Comparison of ENCODE assay signal across 20 mouse cellular contexts in genomic region chr15:78874989-78875388, GRCm38 (mm10). TPM values are rescaled to one million over a fixed set of nuclear protein-coding genes. Genes with fewer than 3 reads are reported as not detected.
A peak's percentile ranks its signal among the peaks of the same experiment; 100 is the strongest.
DNase-seq lines count a peak whose midpoint lies in the region; ATAC-seq and TF ChIP-seq lines count a peak whose summit lies in the region.
"Had no signal": no experiment of that assay in that cellular context is flagged by ENCODE, and none has a peak within 500 bp of the region (broad histone marks: within the 10 kb centered on the region; RNA-seq: fewer than 3 reads in every experiment).

No protein-coding gene starts in this region.

- no peak overlapping the region for H3K4me2 ChIP-seq in hindbrain, embryonic 12.5 days (replicated peaks)
- H3K4me2 ChIP-seq in hindbrain, embryonic 16.5 days (ENCODE audit: low read length), result no peak overlapping the region
- H3K4me2 ChIP-seq in lung, postnatal 0 days (replicated peaks; ENCODE audit: low read depth, low read length), result no peak overlapping the region
- H3K4me2 ChIP-seq in hindbrain, embryonic 15.5 days, result no peak overlapping the region
- no peak overlapping the region for H3K4me2 ChIP-seq in stomach, embryonic 14.5 days (replicated peaks; ENCODE audit: low read depth, low read length)
- H3K4me2 ChIP-seq: liver, embryonic 15.5 days; midbrain, embryonic 12.5 days had no signal

- ATAC-seq in hindbrain, embryonic 12.5 days (ENCODE audit: low FRiP score), result no peak
- ATAC-seq in hindbrain, embryonic 16.5 days, result no peak
- ATAC-seq in lung, postnatal 0 days, result no peak
- no peak for ATAC-seq in hindbrain, embryonic 15.5 days (ENCODE audit: low FRiP score, low read depth)
- no peak for ATAC-seq in stomach, embryonic 14.5 days (ENCODE audit: insufficient number of reproducible peaks, insufficient read depth, low FRiP score, low read depth)
- ATAC-seq: CD4-positive, CD25-positive, alpha-beta regulatory T cell, adult 4 months; Patski had no signal

- peaks cover 29% of the 10 kb centered on the region for H3K4me1 ChIP-seq in hindbrain, embryonic 12.5 days
- H3K4me1 ChIP-seq in hindbrain, embryonic 16.5 days (ENCODE audit: control insufficient read depth, insufficient read depth, low read depth, low read length), result peaks cover 21% of the 10 kb centered on the region
- peaks cover 18% of the 10 kb centered on the region; the same call in 1 of the 2 replicates for H3K4me1 ChIP-seq in lung, postnatal 0 days (ENCODE audit: insufficient read depth, low read depth, low read length)
- peaks cover 31% of the 10 kb centered on the region for H3K4me1 ChIP-seq in hindbrain, embryonic 15.5 days (replicated peaks)
- peaks cover 20% of the 10 kb centered on the region for H3K4me1 ChIP-seq in stomach, embryonic 14.5 days (ENCODE audit: control insufficient read depth, insufficient read depth, low read length)

- no peaks in the 10 kb centered on the region for H3K27me3 ChIP-seq in hindbrain, embryonic 12.5 days
- H3K27me3 ChIP-seq in hindbrain, embryonic 16.5 days (replicated peaks; ENCODE audit: control insufficient read depth, insufficient read depth, low read length), result no peaks in the 10 kb centered on the region
- H3K27me3 ChIP-seq in lung, postnatal 0 days (replicated peaks; ENCODE audit: insufficient read depth, low read length), result no peaks in the 10 kb centered on the region
- no peaks in the 10 kb centered on the region for H3K27me3 ChIP-seq in hindbrain, embryonic 15.5 days
- no peaks in the 10 kb centered on the region for H3K27me3 ChIP-seq in stomach, embryonic 14.5 days (ENCODE audit: control insufficient read depth, insufficient read depth, low read length)
- H3K27me3 ChIP-seq: heart, embryonic 12.5 days; liver, embryonic 15.5 days; midbrain, embryonic 12.5 days; Patski had no signal

- DNase-seq in lung, postnatal 0 days (ENCODE audit: low spot score), result no peak
- DNase-seq in lung, postnatal 14 days, result no peak
- DNase-seq in cerebellum, postnatal 14 days, result no peak
- no peak for DNase-seq in layer of hippocampus, adult 8-10 months (ENCODE audit: low spot score in 2 of 2)
- DNase-seq: adrenal gland, adult 2 months; cerebellum, postnatal 36 days; kidney, adult 18-20 months; thymus, adult 18-20 months had no signal

- no peak overlapping the region for H3K4me3 ChIP-seq in hindbrain, embryonic 12.5 days
- H3K4me3 ChIP-seq in hindbrain, embryonic 16.5 days (ENCODE audit: low read length), result no peak overlapping the region
- H3K4me3 ChIP-seq in lung, postnatal 0 days (ENCODE audit: low read depth, low read length), result no peak overlapping the region
- H3K4me3 ChIP-seq in hindbrain, embryonic 15.5 days, result no peak overlapping the region
- H3K4me3 ChIP-seq in stomach, embryonic 14.5 days (ENCODE audit: low read depth, low read length), result no peak overlapping the region
- H3K4me3 ChIP-seq: erythroblast, embryonic 14.5 days; heart, embryonic 12.5 days; left cerebral cortex, adult 2 months; liver, embryonic 15.5 days; midbrain, embryonic 12.5 days had no signal

- peak overlapping the region; percentile 98; the same call in 1 of the 2 replicates for H3K27ac ChIP-seq in hindbrain, embryonic 12.5 days
- H3K27ac ChIP-seq in hindbrain, embryonic 16.5 days (ENCODE audit: low read depth, low read length), result no peak overlapping the region
- peak overlapping the region; percentile 9; the same call in 1 of the 2 replicates for H3K27ac ChIP-seq in lung, postnatal 0 days (ENCODE audit: low read length)
- peak overlapping the region; percentile 100; the same call in 1 of the 2 replicates for H3K27ac ChIP-seq in hindbrain, embryonic 15.5 days (replicated peaks)
- peak overlapping the region; percentile 99 for H3K27ac ChIP-seq in stomach, embryonic 14.5 days (ENCODE audit: low read length)

- no peaks in the 10 kb centered on the region for H3K9me3 ChIP-seq in hindbrain, embryonic 12.5 days (replicated peaks)
- H3K9me3 ChIP-seq in hindbrain, embryonic 16.5 days (ENCODE audit: control insufficient read depth, low read length), result no peaks in the 10 kb centered on the region
- no peaks in the 10 kb centered on the region for H3K9me3 ChIP-seq in lung, postnatal 0 days (ENCODE audit: low read length)
- no peaks in the 10 kb centered on the region for H3K9me3 ChIP-seq in hindbrain, embryonic 15.5 days
- no peaks in the 10 kb centered on the region for H3K9me3 ChIP-seq in stomach, embryonic 14.5 days (ENCODE audit: control insufficient read depth, low read depth, low read length)
- H3K9me3 ChIP-seq: heart, embryonic 12.5 days; liver, embryonic 15.5 days; midbrain, embryonic 12.5 days had no signal

- no peak for TF ChIP-seq EP300 in lung, postnatal 0 days (IDR thresholded peaks at IDR 0.05)

- H3K36me3 ChIP-seq in hindbrain, embryonic 12.5 days, result no peaks in the 10 kb centered on the region; the same call in 1 of the 2 replicates
- H3K36me3 ChIP-seq in hindbrain, embryonic 16.5 days (ENCODE audit: control insufficient read depth, insufficient read depth, low read length), result no peaks in the 10 kb centered on the region
- no peaks in the 10 kb centered on the region for H3K36me3 ChIP-seq in lung, postnatal 0 days (ENCODE audit: insufficient read depth, low read length)
- H3K36me3 ChIP-seq in hindbrain, embryonic 15.5 days, result no peaks in the 10 kb centered on the region
- no peaks in the 10 kb centered on the region; the same call in 1 of the 2 replicates for H3K36me3 ChIP-seq in stomach, embryonic 14.5 days (ENCODE audit: control insufficient read depth, insufficient read depth, low read length)
- H3K36me3 ChIP-seq: liver, embryonic 15.5 days; midbrain, embryonic 12.5 days had no signal

- no peak for TF ChIP-seq CTCF in lung, postnatal 0 days (IDR thresholded peaks at IDR 0.05)

- H3K9ac ChIP-seq in hindbrain, embryonic 12.5 days, result no peak overlapping the region
- H3K9ac ChIP-seq in hindbrain, embryonic 16.5 days (ENCODE audit: low read depth, low read length), result no peak overlapping the region
- H3K9ac ChIP-seq in lung, postnatal 0 days (replicated peaks; ENCODE audit: low read depth), result no peak overlapping the region
- no peak overlapping the region for H3K9ac ChIP-seq in hindbrain, embryonic 15.5 days
- H3K9ac ChIP-seq in stomach, embryonic 14.5 days (replicated peaks; ENCODE audit: low read depth, low read length), result no peak overlapping the region
- H3K9ac ChIP-seq: heart, embryonic 12.5 days; liver, embryonic 15.5 days; midbrain, embryonic 12.5 days had no signal

- 80% methylated on average over 8 of the region's 8 CpGs for WGBS in hindbrain, embryonic 12.5 days
- WGBS in hindbrain, embryonic 16.5 days, result 74% methylated on average over 8 of the region's 8 CpGs
- WGBS in lung, postnatal 0 days, result 64% methylated on average over 8 of the region's 8 CpGs
- WGBS in hindbrain, embryonic 15.5 days, result 84% methylated on average over 8 of the region's 8 CpGs
- WGBS in stomach, embryonic 14.5 days, result 62% methylated on average over 8 of the region's 8 CpGs

RNA-seq across cellular contexts. Expression of gene Gga1, which starts 2.0 kb away (rescaled TPM):
- polyA plus RNA-seq in hindbrain, embryonic 12.5 days (2016; fragmentation: Nextera tagmentation; extraction: Ambion mirVana), result 54.3 and 58.7 TPM in 2 replicates
- polyA plus RNA-seq in hindbrain, embryonic 16.5 days (2015; fragmentation: Nextera tagmentation; extraction: Ambion mirVana), result 46.1 and 51.8 TPM in 2 replicates
- 49.7 and 51.5 TPM in 2 replicates for polyA plus RNA-seq in lung, postnatal 0 days (2015; fragmentation: Nextera tagmentation; extraction: Ambion mirVana)
- polyA plus RNA-seq in hindbrain, embryonic 15.5 days (2015; fragmentation: Nextera tagmentation; extraction: Ambion mirVana), result 44.7 and 51.9 TPM in 2 replicates
- polyA plus RNA-seq in stomach, embryonic 14.5 days (2014; fragmentation: Nextera tagmentation; extraction: Ambion mirVana), result 38.2 and 40.4 TPM in 2 replicates
- 10 to 100 TPM; 59.2 to 63.9 (median 62.6) TPM for total RNA-seq in layer of hippocampus, adult 8-10 months (2022)

RNA-seq across cellular contexts. Expression of gene Lgals2, which starts 19.7 kb away (rescaled TPM):
- not detected in 2 replicates for polyA plus RNA-seq in hindbrain, embryonic 12.5 days (2016; fragmentation: Nextera tagmentation; extraction: Ambion mirVana)
- polyA plus RNA-seq in hindbrain, embryonic 16.5 days (2015; fragmentation: Nextera tagmentation; extraction: Ambion mirVana), result not detected in 2 replicates
- polyA plus RNA-seq in lung, postnatal 0 days (2015; fragmentation: Nextera tagmentation; extraction: Ambion mirVana), result 1.6 and 2.4 TPM in 2 replicates
- polyA plus RNA-seq in hindbrain, embryonic 15.5 days (2015; fragmentation: Nextera tagmentation; extraction: Ambion mirVana), result 0.68 TPM in 1 of 2 replicates, not detected in the other
- 30.0 and 39.7 TPM in 2 replicates for polyA plus RNA-seq in stomach, embryonic 14.5 days (2014; fragmentation: Nextera tagmentation; extraction: Ambion mirVana)
- not detected for total RNA-seq in layer of hippocampus, adult 8-10 months (2022)
- total RNA-seq: left cerebral cortex, adult 2 months had no signal
- polyA plus RNA-seq: CD4-positive, CD25-positive, alpha-beta regulatory T cell, adult 4 months; erythroblast, embryonic 14.5 days; midbrain, embryonic 12.5 days had no signal

RNA-seq across cellular contexts. Expression of gene Gm49510, which starts 24.5 kb away (rescaled TPM):
- polyA plus RNA-seq in hindbrain, embryonic 12.5 days (2016; fragmentation: Nextera tagmentation; extraction: Ambion mirVana), result 0.22 and 0.61 TPM in 2 replicates
- 0.11 TPM in 1 of 2 replicates, not detected in the other for polyA plus RNA-seq in hindbrain, embryonic 16.5 days (2015; fragmentation: Nextera tagmentation; extraction: Ambion mirVana)
- 0.10 and 0.42 TPM in 2 replicates for polyA plus RNA-seq in lung, postnatal 0 days (2015; fragmentation: Nextera tagmentation; extraction: Ambion mirVana)
- not detected in 2 replicates for polyA plus RNA-seq in hindbrain, embryonic 15.5 days (2015; fragmentation: Nextera tagmentation; extraction: Ambion mirVana)
- polyA plus RNA-seq in stomach, embryonic 14.5 days (2014; fragmentation: Nextera tagmentation; extraction: Ambion mirVana), result 0.21 TPM in 1 of 2 replicates, not detected in the other
- 1 to 10 TPM in 1 of 4 experiments, under 1 TPM in 2, not detected in 1; 0.34 to 1.2 (median 0.38) TPM for total RNA-seq in layer of hippocampus, adult 8-10 months (2022)
- total RNA-seq: adrenal gland, adult 2 months; left cerebral cortex, adult 2 months had no signal
- polyA plus RNA-seq: adrenal gland, adult 2 months; CD4-positive, CD25-positive, alpha-beta regulatory T cell, adult 4 months; small intestine, adult 2 months had no signal

RNA-seq across cellular contexts. Expression of gene Sh3bp1, which starts 24.6 kb away (rescaled TPM):
- 15.5 and 17.4 TPM in 2 replicates for polyA plus RNA-seq in hindbrain, embryonic 12.5 days (2016; fragmentation: Nextera tagmentation; extraction: Ambion mirVana)
- polyA plus RNA-seq in hindbrain, embryonic 16.5 days (2015; fragmentation: Nextera tagmentation; extraction: Ambion mirVana), result 4.5 and 6.7 TPM in 2 replicates
- polyA plus RNA-seq in lung, postnatal 0 days (2015; fragmentation: Nextera tagmentation; extraction: Ambion mirVana), result 12.7 and 12.8 TPM in 2 replicates
- 4.2 and 4.5 TPM in 2 replicates for polyA plus RNA-seq in hindbrain, embryonic 15.5 days (2015; fragmentation: Nextera tagmentation; extraction: Ambion mirVana)
- polyA plus RNA-seq in stomach, embryonic 14.5 days (2014; fragmentation: Nextera tagmentation; extraction: Ambion mirVana), result 43.5 and 51.4 TPM in 2 replicates
- total RNA-seq in layer of hippocampus, adult 8-10 months (2022), result 10 to 100 TPM; 28.9 to 33.0 (median 31.8) TPM

RNA-seq across cellular contexts. Expression of gene Cdc42ep1, which starts 32.6 kb away (rescaled TPM):
- polyA plus RNA-seq in hindbrain, embryonic 12.5 days (2016; fragmentation: Nextera tagmentation; extraction: Ambion mirVana), result 15.1 and 15.6 TPM in 2 replicates
- polyA plus RNA-seq in hindbrain, embryonic 16.5 days (2015; fragmentation: Nextera tagmentation; extraction: Ambion mirVana), result 15.9 and 17.5 TPM in 2 replicates
- polyA plus RNA-seq in lung, postnatal 0 days (2015; fragmentation: Nextera tagmentation; extraction: Ambion mirVana), result 107 and 109 TPM in 2 replicates
- polyA plus RNA-seq in hindbrain, embryonic 15.5 days (2015; fragmentation: Nextera tagmentation; extraction: Ambion mirVana), result 14.7 and 15.5 TPM in 2 replicates
- polyA plus RNA-seq in stomach, embryonic 14.5 days (2014; fragmentation: Nextera tagmentation; extraction: Ambion mirVana), result 40.7 and 41.7 TPM in 2 replicates
- 10 to 100 TPM; 14.5 to 18.7 (median 16.2) TPM for total RNA-seq in layer of hippocampus, adult 8-10 months (2022)
- polyA plus RNA-seq: CD4-positive, CD25-positive, alpha-beta regulatory T cell, adult 4 months had no signal
